Mouse (Mus musculus) erythroblast, adult 5-6 weeks (primary cell): ENCODE data around the gene Pitpnc1. TPM values are rescaled to one million over a fixed set of nuclear protein-coding genes. Genes with fewer than 3 reads are reported as not detected.
A peak's percentile ranks its signal among the peaks of the same experiment; 100 is the strongest.

Source experiments
- ATAC-seq: replicated peaks from 2 replicates; pipeline ENCODE4 v1.8.0; 2016; ENCODE audit warnings: moderate number of reproducible peaks, mild to moderate bottlenecking, moderate TSS enrichment, inconsistent platforms; ENCODE audit not compliant: poor library complexity, low FRiP score, severe bottlenecking
- total RNA-seq, 2 experiments: library from RNA; stranded (forward) in 1 of 2; stranded (reverse) in 1 of 2; fragments of 150-400 nt in 1 of 2; fragments of 200-764, 138-1000 nt in 1 of 2; gene quantifications; 2 replicates each; pipeline versions ENCODE4 v1.2.3 to v1.2.4; 2015 to 2017; ENCODE audit warnings: low replicate concordance in 2 of 2

Gene Pitpnc1
- total RNA-seq, 2 experiments from 2014 or later, result 9.8 to 14.4 TPM

DNA sequence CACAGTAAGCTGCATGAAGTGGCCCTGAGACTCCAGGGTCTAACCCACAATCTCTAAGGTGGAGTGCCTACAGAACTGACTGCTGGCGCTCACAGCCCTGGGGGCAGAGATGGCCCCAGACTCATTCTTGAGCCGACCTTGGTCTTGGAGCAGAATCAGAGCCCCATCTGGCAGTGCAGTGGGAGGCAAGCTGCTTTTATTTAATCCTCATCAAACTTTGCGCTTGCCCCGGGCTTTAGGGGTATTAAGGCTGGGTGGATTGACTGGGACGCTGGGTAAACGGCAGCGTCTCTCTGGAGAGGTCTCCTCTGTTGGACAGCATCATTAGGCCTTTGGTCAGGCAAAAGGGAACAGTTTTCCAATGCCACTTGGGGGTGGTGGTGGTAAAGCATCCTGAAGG, 211.1 kb downstream of the Pitpnc1 start:
- ATAC-seq, result no peak

DNA sequence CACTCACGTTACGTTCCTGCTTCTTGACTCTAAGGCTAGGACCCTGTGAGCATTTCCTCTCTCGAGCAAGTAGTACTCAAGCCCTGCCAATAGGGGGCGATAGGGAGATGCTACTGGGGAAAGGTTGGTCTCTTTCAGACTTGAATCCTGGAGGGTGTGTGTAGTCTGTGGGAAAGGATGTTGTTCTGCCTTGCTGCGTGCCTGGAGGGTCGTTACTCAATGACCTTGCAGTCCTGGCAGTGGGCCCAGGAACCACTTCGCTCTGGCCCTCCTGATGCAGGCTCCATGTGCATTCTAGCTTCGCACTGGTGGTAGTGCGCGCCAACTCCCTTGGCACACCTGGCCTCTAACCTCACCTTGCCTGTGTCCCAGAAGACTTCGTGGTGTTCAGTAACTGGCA, 215.3 kb downstream of the Pitpnc1 start:
- ATAC-seq, result 0 out of 2 replicates have a peak, but pooled peaks have one; percentile 56

DNA sequence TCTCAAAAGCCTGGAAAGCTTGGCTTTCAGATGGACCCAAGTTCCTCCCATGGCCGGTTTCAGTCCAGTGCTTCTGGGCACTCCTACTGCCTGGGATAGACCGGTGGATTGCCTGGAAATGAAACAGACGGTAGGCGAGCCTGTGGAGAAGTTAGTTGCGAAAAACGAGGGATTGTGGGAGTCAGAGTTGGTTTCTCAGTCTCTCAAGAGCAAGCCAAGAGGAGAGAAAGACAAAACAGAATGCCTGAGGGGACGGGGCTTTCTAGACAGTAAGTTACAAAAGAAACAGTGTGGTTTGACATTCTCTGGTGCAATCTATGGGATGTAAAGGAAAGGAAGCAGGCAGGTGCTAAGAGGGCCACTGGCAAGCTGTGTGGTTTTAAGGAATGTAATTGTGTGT, 216.3 kb downstream of the Pitpnc1 start:
- ATAC-seq, result no peak

- ATAC-seq, result no peak
Measured at GRCm38 (mm10) chr11:107252026-107252425, 218.5 kb downstream of the Pitpnc1 start.

- ATAC-seq, result no peak
Measured at GRCm38 (mm10) chr11:107251460-107251859, 219.0 kb downstream of the Pitpnc1 start.

DNA sequence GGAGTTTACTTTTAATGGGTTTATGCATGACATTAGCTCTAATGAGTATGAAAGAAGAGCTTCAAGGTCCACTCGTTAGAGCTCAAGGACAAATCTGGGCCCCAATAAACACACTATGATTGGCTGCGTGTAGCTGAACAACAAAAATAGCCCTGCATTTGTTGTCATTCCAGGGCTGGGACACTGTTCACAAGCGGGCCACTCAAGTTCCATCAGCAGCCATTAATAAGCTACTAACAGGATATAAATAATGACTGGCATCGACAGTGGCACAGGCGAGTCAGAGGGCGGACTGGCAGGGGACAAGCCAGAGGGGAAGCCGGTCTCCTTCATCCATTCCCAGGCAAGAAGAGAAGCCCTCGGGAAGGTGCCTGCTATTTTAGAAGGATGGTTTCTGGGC, 219.6 kb downstream of the Pitpnc1 start:
- no peak for ATAC-seq

DNA sequence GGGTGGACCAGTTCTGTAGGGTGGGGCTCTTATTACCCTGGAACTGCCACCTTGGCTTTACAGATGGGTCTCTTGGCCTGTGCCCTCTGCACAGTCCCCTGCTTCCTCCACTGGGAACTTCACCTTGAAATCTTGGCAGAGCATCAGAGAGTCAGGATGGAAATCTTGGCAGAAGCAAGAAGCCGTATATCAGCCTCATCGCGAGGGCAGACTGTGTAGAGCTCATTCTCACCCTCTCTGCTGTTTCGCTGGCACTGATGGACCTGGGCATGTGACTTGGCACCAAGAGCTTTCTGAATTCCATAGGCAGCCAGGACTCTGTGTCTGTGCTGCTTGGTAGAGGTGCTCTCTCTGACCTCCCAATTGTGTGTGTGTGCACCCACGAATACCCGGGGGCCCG, 221.7 kb downstream of the Pitpnc1 start:
- no peak for ATAC-seq

DNA sequence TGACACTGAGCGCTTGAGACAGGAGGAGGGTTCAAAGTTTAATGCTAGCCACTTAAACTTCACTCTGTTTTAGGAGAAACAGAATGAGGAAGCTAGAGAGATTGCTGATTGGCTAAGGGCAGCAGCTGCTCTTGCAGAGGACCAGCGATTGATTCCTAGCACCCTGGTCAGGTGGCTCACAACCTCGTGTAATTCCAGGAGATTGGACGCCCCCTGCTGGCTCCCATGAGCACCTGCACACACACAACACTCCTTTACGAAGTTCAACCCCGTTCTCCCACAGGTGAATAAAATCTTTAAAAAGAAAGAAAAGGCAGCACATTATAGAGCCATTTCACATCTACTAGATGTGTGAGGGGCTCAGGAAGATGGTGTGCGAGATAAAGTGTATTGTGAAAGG, 224.8 kb downstream of the Pitpnc1 start:
- ATAC-seq, result no peak

GRCm38 (mm10) chr11:107243126-107243525, 227.4 kb downstream of the Pitpnc1 start:
- ATAC-seq, result no peak

DNA sequence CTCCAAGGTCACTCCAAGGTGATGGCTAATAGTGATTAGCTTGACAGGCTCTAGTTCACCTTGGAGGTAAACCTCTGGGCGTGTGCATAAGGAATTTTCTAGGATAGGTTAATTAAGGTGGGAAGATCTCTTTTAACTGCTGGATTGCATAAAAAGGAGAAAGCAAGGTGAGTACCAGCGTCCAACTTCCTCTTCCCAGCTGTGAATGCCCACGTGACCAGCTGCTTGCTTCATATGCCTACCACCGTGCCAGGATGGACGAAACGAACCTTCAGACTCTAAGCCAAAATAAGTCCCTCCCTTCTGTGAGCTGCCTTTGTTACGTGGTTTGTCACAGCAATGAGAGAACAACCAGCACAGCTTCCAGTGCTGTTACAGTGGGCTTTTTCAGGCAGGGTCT, 228.8 kb downstream of the Pitpnc1 start:
- no peak for ATAC-seq

- ATAC-seq, result no peak
Measured at GRCm38 (mm10) chr11:107238506-107238905, 232.0 kb downstream of the Pitpnc1 start.

DNA sequence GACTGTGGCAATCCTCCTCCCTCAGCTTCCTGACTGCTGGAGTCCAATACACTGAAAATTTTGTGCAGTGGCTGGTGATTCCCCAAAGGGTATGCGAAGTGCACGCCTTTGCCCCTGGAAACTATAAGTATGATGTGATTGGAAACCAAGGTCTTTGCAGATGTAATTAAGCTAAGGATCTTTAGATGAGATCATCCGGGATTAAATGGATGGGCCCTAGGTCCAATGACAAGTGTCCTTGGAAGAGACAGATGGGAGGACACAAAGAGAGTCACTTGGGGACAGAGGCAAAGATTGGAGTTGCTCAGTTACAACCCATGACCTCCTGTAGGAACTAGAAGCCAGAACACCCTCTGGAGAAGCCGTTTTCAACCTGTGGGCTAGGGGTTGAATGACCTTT, 233.0 kb downstream of the Pitpnc1 start:
- ATAC-seq, result no peak

- no peak for ATAC-seq
Measured at GRCm38 (mm10) chr11:107233252-107233890, 237.1 kb downstream of the Pitpnc1 start.

GRCm38 (mm10) chr11:107230128-107230527, 240.4 kb downstream of the Pitpnc1 start:
- ATAC-seq, result no peak

GRCm38 (mm10) chr11:107226431-107226830, 244.1 kb downstream of the Pitpnc1 start:
- ATAC-seq, result no peak

GRCm38 (mm10) chr11:107226013-107226412, 244.5 kb downstream of the Pitpnc1 start:
- ATAC-seq, result no peak

GRCm38 (mm10) chr11:107225301-107225700, 245.2 kb downstream of the Pitpnc1 start:
- ATAC-seq, result no peak

DNA sequence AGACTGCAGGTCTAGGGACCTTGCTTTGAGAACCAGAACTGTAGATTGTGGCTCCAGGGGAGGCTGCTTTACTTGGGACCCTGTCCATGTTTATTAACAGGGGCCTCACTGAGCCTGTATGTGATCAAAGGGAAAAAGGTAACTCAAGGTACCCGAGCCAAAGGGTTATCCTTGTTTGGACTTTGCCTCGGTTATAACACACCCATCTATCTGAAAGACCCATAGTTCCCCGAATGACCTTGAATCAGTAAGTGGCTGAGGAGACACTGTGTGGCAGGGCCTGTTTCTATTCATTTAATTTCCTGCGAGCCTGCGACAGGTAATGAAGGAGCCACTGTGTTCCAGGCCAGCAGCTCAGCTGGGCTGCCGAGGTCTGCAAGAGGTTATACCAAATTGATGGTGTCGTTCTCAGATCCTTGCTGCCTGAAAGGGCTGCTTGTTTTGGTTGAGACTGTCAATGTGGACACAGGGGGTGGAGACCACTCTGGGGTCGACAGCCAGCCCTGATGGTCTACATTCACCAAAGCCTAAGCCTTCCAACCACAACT, 246.8 kb downstream of the Pitpnc1 start:
- no peak for ATAC-seq

DNA sequence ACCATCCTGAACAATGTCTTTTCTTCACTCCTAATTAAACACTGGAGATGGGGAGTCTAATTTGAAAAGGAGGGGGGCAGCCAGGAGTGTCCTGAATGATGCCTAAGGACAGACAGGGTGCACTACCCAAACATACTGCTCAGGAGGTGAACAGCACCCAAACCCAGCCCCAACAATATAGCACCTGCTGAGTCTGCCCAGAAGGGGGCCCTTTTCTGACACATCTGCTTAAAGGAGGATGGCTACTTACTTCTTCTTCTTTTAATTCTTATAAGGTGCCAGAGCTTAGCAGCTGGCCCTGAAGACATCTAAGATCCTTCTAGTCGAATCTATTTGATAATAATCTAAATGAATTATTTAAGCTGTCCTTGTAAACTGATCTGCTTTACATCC, 247.3 kb downstream of the Pitpnc1 start:
- ATAC-seq, result no peak

DNA sequence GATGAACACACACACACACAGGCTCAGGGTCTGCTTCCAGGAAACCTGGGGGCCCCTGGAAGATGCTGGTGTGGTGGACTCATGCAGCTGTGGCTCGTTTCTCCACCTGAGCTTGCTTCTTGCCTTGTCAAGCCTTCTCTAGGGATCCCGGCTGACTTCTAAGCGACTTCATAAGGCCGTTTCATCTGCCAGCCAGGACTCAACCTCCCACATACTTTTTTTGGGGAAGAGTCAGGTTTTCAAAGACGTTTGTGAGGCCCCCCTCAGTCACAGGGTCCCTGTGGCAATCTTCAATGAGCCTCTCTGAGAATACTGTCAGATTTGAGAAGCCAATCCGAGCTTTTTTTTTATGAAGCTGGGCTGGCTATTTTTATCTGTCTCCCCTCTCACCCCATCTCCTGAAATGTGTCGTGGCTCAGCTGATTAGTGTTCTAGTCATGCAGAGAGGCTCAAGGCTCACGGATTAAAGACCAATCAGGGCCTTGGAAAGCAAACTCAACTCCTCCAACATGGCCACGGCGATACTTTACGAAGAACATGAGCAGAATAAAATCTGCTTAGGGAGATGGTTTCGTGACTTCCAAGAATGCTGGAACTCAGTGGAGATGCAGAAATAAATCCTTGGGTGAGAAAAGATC, 247.8 kb downstream of the Pitpnc1 start:
- ATAC-seq, result no peak

DNA sequence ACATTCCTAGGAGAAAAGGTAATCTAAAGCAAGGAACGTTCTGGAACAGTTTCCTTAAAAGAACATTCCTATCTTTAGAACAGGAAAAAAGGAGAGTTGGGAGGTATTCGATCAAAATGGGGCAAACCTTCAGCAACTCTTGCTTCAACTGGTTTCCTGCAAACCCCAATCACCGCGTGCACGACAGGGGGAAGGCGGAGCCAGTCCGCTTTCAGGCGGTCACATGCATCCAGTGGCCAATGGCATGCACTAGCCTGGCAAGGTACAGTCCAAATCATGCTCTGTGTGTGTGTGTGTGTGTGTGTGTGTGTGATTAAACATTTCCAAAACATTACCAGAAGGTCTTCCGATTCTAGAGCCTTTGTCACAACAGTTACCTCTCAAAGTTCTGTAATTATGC, 255.4 kb downstream of the Pitpnc1 start:
- ATAC-seq, result no peak

- no peak for ATAC-seq
Measured at GRCm38 (mm10) chr11:107213745-107214144, 256.8 kb downstream of the Pitpnc1 start.
